Mouse (Mus musculus) regulatory T cell (primary cell): Measurements from ENCODE around the gene 4930442H23Rik.
"Not testable (repeated sequence)": the region's sequence is repeated elsewhere in the genome, so short reads cannot be mapped to it uniquely, and the experiment has no call there.

Experiments used
- in situ Hi-C: fragments of 300-600 bp; cut with MboI, MseI; formaldehyde crosslinking; loops from one replicate; pipeline ENCODE4 v1.15.1; 2025; ENCODE audit warnings: high pct_unique_total_duplicates

Gene 4930442H23Rik

DNA sequence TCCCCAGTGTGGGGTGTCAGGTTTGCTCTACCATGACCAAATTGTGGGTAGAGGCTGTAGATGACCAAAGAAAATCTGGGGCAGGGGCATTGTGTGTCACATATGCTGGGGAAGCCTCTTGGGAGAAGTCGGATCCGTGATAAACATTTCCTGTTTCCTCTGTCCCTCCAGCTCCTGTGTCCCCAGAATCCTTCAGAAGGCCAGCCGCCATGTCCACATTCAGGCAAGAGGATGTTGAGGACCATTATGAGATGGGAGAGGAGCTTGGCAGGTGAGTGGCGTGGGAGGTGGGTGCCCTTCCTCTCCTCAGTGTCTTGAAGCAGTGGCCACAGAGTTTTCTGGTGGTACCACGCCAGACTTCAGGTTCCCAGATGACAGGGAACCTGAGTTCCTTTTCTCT lies at the start of gene 4930442H23Rik:
TSS of gene 4930442H23Rik (minus strand) at position 45 of the 400 bp plus-strand sequence.
- in situ Hi-C loops: no loop called here

DNA sequence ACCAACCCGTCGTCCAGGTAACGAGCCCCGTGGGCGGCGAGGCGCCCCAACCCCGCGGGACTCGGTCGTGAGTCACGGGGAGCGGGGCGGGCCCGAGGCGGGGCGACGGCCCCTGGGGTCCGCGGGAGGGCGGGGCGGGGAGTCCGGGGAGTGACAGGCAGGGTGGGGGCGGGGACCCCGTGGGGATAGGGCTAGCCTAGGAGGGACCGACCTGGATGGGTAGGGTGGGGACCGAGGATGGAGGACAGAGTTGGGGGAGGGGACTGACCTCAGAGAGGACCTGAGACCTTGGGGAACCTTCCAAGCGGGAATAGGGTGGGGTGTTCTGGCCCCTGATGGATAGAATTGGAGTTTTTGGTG lies 49.6 kb upstream of the 4930442H23Rik start:
- in situ Hi-C loops: no loop called here

DNA sequence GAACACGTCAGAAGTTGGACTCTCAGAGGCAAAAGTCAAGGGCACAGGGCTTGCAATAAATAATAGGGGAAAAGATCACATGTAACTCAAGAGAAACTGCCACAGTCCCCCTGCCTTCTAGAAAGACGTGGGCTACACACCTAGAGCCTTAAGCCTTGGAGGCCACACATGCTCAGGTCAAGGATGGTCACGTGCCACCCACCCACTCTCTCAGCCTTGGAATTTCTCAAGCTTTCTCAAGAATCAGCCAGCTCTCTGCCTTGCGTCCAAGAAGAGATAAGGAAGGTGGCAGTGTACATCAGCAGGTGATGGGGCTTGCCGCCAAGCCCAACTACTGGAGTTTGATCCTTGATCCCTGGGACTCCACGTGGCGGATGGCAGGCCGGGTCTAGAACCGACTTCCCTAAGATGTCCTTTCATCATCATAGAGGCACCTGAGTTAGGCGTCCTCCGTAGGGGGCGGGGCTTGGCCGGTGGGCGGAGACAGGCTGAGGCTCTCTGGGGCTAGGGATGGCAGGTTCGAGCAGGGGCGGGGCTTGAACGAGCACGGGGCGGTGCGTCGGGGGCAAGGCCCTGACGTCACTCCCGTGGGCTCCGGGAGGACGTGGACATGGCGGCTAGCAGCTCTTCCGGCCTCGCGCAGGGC lies 49.1 kb upstream of the 4930442H23Rik start, which contains the start of gene Zfr2:
TSS of gene Zfr2 (plus strand) at position 576 of the 646 bp plus-strand sequence.
- in situ Hi-C loops: no loop called here

DNA sequence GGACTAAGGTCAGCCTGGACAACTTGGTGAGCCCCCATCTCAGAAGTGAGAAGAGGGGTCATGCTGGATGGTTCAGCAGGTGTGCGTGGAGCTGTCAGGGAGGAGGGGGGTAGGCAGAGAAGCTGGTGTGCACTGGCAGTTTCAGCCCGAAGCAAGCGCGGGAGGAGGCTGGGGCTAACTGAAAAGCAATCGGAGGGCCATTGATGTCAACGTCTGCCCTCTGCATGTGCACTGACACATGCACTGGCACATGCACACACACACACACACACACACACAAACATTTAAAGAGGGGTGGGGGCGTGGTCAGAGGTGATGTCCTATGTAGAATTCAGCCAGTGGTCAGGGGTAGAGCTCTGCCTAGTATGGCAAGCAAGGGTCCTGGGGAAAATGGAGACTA lies 47.8 kb upstream of the 4930442H23Rik start:
- in situ Hi-C loops: no loop called here

DNA sequence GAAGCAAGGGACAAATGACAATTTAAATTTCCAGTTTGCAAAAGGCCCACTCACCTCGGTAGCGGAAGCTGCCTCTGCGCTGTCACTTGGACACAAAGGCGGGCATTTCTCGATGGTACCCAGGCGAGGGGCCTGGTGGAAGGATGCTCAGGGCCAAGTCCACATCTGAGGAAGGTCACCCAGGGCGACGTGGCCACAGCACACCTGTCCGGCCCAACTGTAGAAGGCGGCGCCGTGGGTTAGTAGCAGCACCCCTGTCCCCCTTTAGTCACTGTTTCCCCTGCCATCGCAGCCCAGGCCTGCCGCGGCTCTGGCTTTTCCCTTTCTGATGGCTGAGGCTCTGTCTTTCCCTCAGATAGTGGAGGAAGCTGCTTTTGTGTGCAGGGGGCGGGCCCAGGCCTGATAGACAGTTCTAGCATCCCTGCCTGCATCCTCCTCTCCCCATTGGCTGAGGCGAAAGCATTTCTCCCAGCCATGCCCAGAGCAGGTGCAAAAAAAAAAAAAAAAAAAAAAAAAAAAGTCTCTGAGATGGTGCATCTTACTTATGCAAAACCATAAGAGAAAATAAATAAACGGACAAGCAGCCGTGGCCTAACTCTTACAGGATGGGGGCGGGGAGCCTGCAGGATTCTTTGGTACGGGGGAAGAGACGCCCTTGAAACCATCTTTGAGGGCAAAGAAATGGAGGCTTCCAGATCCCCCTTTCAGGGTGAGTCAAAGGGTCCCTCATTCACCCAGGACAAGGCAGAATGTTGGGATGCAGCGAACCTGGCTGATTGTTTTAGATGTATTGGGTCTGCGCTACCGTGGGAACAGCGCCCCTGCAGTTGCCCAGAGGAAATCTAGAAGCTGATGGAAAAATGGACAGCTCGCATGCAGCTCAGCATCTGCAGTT lies 47.0 kb upstream of the 4930442H23Rik start, which contains the start of gene Atcay:
TSS of gene Atcay (minus strand) at position 396 of the 895 bp plus-strand sequence.
- in situ Hi-C loops: no loop called here

DNA sequence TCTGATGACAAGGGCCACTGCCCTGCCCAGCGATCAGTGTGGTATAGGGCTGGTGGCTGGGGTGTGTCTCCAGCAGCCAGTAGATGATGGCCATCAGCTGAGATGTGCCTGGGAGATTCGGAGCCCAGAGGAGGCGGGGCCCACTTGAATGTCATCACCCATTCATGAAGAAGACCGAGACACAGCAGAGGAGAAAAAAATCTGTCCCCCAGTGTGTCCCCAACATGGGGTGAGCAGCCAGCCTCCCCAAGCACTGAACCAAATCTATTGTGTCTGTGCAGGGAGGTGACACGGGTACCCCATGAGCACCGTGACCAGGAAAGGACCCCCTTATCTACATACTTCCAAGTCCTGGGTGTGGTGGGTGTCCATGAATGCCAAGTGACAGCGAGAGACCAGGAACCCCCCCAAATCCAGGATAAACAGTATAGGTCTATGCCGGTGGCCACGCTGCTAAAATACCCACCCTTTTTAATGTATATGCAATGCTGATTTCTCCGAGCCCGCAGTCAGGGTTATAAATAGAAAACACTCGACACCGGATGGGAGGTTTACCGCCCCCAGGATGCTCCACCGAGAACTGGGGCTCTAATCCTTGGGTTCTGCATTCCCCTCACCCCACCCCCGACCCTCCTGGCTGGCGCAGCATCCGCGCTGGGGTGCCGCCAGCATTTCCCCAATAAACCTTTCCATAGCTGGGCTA lies 46.2 kb upstream of the 4930442H23Rik start:
- in situ Hi-C loops: no loop called here

DNA sequence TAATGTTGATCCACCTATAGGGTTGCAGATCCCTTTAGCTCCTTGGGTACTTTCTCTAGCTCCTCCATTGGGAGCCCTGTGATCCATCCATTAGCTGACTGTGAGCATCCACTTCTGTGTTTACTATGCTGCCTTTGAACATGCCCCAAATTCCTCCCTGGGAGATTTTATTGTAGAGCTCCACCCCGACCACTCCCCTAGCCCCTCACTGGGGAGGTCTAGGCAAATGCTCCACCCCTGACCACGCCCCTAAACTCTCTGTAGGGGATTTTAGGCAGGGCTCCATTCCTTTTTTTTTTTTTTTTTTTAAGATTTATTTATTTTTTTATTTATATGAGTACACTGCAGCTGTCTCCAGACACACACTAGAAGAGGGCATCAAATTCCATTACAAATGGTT lies 40.1 kb upstream of the 4930442H23Rik start:
- in situ Hi-C loops: not testable (repeated sequence)

DNA sequence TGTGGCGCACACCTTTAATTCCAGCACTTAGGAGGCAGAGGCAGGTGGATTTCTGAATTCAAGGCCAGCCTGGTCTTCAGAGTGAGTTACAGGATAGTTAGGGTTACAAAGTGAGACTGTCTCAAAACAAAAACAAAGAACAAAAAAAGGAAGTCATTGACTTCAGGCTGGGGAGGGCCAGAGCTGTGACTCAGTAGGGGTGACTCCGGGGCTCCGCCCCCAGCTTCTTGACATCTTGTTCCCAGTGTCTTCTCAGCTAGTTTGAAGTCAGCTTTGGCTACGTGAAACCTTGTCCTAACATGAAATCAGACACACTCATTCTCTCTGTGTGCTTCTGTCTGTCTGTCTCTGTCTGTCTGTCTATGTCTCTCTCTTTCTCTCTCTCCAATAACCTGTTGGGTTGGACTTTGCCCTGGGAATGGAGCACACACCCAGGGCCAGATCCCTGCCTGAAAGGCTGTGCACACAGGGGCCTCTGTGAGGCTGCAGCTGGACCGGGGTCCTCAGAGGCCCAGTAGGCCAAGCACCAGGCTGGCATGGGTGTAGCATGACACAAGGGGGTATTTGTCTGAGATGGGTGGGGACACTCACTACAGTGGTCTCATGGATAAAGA lies 37.9 kb upstream of the 4930442H23Rik start:
- in situ Hi-C loops: no loop called here

DNA sequence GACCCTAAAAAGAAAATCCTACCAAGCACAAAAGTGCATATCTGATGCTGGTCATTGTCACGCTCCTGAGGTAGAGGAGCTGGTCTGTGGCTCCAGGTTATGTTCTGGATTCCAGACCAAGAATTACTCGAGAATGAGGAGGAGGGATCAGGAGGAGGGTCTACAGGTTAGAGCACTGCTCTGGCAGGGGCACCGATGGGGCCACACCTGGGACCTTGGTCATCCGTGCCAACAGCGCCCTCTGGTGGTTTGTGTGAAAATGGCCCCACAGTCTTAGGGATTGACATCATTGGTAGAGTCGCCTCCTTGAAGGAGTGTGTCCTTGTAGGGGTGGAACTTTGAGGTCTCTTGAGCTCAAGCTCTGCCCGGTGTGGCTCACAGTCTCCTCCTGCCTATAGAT lies 34.3 kb upstream of the 4930442H23Rik start:
- in situ Hi-C loops: no loop called here

DNA sequence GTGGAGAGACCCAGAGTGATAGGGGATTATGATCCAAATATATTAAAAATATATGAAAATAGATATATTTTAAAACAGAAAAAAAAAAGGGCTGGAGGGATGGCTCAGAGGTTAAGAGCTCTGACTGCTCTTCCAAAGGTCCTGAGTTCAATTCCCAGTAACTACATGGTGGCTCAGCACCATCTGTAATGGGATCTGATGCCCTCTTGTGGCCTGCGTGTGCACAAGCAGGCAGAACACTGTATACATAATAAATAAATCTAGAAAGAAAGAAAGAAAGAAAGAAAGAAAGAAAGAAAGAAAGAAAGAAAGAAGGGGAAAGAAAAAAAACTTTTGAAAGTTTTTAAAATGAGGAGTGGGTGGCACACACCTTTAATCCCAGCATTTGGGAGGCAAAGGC lies 33.6 kb upstream of the 4930442H23Rik start:
- in situ Hi-C loops: not testable (repeated sequence)

DNA sequence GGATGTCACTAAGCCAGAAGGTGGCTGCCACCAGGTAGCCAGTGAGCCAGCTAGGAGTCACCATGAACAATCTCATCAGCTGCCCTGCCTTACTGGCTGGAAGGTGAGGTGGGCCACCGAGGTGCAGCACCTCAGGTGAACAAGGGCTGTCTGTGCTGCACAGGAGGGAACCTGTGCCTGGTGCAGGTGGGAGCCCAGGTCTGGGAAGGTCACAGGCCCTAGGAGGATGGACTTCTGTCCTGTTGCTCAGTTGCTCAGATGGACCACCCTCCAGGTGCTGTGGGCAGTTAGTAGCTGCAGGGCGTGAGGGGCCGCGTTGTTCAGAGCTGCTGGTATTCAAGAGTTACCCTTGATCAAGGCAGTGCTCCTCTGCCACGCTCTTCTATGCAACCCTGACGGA lies 33.2 kb upstream of the 4930442H23Rik start:
- in situ Hi-C loops: no loop called here

DNA sequence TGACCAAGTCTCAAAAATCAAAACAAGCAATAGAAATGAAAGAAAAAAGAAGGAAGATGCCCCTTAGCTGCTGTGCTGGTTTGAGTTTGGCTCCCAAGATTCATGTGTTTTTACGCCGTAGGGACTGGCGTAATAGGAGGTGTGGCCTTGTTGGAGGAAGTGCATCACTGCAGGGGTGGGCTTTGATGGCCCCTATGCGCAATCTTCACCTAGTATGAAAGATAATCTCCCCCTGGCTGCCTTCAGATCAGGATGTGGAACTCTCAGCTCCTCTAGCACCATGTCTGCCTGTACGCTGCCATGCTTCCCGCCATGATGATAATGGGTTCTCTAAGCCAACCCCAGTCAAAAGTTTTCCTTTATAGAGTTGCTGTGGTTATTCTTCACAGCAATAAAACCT lies 32.6 kb upstream of the 4930442H23Rik start:
- in situ Hi-C loops: no loop called here

DNA sequence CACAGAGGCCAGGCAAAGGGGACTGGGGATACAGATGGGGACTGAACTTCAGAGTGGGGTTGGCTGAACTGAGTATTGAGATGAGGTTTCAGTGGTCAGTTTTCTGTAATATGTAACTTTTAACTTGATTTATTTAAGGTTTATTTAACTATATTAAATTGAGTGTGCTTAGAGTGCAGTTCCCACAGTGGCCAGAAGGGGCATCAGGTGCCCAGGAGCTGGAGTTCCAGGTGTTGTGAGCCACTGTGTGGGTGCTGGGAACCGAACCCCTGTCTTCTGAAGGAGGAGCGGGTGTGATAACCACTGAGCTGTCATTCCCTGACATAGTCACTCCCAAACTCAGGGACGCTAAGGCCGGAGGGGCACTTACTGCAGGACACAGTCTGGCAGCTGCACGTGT lies 26.5 kb upstream of the 4930442H23Rik start:
- in situ Hi-C loops: no loop called here

DNA sequence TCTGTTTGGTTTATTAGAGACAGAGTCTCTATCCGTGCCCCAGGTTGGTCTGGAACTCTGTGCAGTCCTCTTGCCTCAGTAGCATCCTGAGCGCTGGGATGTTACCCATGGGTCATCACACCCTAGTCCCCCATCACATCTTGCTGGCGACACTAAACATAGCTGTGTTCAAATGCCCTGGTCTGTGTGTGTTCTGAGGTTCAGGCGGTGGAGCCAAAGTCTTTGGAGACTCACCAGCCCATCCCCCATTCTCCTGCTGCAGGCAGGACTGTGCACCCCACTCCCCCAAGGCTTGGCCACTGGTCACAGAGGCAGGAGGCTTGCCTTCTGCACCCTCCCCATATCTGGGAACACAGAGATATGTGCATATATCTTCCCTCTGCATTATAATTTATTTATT lies 20.5 kb upstream of the 4930442H23Rik start:
- in situ Hi-C loops: no loop called here

DNA sequence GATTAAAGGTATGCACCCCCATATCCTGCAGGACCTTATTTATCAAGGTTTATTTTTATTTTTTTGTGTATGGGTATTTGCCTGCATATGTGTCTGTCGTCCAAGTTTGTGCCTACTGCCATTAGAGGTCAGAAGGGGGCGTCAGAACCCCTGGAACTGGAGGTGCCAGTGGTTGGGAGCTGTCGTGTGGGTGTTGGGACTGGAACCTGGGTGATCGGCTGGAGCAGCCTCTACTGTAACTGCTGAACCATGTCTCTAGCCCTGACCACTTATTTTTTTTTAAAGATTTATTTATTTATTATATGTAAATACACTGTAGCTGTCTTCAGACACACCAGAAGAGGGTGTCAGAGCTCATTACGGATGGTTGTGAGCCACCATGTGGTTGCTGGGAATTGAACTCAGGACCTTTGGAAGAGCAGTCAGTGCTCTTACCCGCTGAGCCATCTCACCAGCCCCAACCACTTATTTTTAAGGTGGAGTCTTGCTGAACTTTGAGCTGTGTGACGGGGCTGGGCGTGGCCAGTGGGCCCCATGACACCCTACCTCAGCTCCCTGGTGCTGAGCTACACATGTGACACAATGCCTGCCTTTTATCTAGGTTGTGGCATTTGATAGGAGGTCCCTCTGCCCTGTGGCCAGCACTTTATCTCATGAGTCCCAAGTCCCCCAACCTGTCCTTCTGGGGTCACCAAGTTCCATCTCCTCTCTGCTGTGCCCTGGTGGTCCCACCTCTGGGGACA lies 19.5 kb upstream of the 4930442H23Rik start:
- in situ Hi-C loops: no loop called here

DNA sequence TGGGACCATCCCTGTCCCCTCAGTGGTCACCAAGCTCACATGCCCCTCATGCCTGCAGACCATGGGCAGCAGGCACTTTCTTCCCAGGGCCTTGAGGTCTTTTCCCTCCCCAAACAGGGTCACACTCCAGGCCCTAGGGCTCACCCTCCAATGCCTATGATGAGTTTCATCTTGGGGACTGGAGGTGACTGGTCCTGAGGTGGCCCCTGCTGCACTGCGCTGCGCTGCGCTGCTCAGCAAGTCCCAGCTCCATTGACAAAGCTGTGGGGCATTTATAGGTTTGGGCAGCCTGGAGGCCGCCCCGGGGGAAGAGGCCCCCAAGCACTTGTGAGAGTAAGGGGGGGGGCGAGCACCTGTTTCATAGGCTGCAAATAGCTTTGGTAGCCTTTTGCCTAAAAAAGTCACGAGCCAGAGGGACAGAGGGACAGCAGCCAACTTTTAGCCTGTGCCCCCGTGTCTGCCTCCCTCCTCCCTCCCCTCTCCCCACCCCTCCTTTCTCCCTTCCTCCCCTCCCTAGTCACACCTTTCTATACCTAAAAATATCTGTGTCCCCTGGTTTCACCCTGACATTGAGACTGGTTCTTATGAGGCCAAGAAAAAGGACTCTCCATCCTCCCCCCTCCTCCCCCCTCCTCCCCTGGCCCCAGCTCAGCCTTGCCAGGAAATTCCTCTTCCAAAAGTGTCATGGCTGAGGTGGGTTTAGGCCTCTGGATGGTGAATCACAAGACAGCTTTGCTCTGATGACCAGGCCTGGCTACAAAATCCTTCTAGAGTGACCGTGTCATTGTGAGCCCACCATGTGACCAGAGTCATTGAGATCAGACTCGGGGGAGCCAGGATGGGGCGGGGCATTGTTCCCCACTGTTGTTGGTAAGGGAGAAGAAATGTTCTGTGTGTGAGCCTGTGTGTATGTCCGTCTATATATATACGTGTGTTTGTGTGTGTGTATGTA lies 18.4 kb upstream of the 4930442H23Rik start, which contains the start of gene Nmrk2:
TSS of gene Nmrk2 (minus strand) at position 245 of the 952 bp plus-strand sequence.
- in situ Hi-C loops: no loop called here

DNA sequence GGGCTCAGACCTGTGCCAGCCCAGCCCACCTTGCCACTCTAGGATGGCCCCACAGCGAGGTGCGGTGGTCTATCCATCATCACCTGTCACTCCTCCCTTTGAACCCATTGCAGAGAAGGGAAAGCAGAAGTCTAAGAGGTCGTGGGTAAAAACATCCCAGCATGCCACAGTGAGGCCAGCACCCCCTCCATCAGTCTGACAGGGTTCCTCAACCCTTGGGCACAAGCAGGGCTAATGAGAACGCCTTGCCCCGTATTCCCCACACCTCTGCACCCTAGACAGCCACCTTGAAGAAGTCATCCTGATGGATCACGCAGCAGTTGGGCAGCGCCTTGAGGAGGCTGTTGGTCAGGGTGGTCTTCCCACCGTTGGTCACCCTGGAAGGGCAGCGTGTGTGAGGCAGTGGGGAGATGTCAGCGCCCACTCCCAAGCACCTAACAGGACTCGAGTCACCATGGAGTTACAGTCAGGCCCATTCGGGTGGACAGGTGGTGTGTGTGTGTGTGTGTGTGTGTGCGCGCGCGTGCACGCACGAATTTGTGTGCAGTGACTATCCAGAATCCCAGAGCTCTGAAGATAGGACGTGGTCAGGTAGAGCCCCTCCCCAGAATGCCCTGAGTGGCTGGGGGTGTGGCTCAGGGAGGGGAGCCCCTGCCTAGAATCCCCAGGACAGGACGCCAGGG lies 17.1 kb upstream of the 4930442H23Rik start:
- in situ Hi-C loops: no loop called here

DNA sequence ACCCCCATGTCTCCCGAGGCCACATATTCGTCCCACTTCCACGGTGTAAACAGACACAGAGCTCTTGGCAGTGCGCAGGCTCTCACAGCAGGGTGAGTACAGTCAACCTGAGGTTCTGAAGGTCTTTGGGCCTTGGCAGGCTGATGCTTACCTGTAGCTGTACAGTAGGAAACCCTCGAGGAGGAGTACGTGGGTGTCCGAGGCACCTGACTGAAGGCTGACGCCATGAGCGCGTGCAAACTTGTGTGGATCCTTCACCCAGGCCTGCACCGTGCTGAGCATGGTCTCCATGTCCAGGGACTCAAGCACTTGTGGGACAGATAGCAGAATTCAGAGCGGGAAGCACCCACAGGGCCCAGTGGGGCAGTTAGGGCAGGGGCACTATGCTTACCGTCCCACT lies 16.5 kb upstream of the 4930442H23Rik start:
- in situ Hi-C loops: no loop called here

DNA sequence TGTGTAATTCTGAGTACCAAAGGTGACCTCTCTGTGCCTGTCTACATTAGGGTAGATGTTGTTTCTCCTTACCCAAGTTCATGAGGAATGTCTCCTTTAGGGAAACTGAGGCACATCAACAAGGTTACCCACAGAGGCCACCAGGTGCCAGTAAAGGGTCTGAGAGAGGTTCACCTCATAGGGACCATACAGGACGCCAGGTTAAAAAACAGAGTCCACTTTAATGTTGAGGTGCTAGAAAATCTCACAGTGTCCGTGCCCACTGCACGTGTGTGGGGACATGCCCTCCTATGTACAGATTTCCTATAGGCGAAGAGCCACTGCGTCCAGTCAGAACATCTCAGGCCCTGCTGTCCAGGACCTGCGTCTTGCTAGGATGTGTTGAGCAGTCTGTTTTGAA lies 15.3 kb upstream of the 4930442H23Rik start:
- in situ Hi-C loops: no loop called here
